Mouse (Mus musculus): ENCODE data around the gene Tff1.

GRCm38 (mm10) chr17:31209376-31209930, 44.4 kb upstream of the Tff1 start:
- TF ChIP-seq MAX (IDR thresholded peaks at IDR 0.05; ENCODE audit: low read depth) (no peak), POLR2A (IDR thresholded peaks at IDR 0.05; ENCODE audit: insufficient read length, low read depth) (no peak), CEBPB (IDR thresholded peaks at IDR 0.05; ENCODE audit: insufficient read depth, poor library complexity, severe bottlenecking) (no peak), E2F4 (IDR thresholded peaks at IDR 0.05; ENCODE audit: insufficient read depth) (no peak), SRF (IDR thresholded peaks at IDR 0.05; ENCODE audit: control insufficient read depth, insufficient read length, low read depth) (no peak), USF1 (IDR thresholded peaks at IDR 0.05; ENCODE audit: low read depth) (no peak)

Data from myocyte (in vitro differentiated cells).